Mouse (Mus musculus) stomach, postnatal 0 days (tissue): ENCODE data around the gene Usp3.

ENCODE experiments used
- CTCF ChIP-seq: IDR thresholded peaks from 2 replicates; pipeline ENCODE4 v1.5.1; 2016; ENCODE audit warnings: antibody characterized with exemption, low read depth, mild to moderate bottlenecking, moderate library complexity
- EP300 ChIP-seq: optimal IDR thresholded peaks from 2 replicates; pipeline ENCODE3; 2016; ENCODE audit warnings: antibody characterized with exemption

DNA sequence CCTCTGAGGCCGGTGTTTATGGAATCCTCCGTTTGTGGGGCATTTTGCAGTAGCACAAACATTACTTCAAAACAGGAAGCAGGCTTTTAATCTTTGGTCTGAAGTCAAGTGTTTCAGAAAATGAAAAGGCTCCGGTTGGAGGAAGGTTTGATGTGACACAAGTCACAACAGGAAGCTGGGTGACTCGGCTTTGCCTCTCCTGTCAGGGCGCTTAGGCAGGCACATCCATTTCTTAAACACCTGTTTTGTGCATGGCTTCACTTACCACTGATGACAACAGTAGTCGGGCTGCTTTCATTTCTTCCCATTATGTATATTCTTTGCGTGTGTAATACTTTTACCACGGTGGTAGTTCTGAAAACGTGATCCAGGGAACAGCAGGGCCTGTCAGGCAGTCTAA, 22.2 kb upstream of the Usp3 start:
- no peak for TF ChIP-seq CTCF
- no peak for TF ChIP-seq EP300
